Mouse (Mus musculus) forebrain, embryonic 13.5 days (tissue): ENCODE data around the gene Sec16b. TPM values are rescaled to one million over a fixed set of nuclear protein-coding genes. Genes with fewer than 3 reads are reported as not detected.

Experiments used
- ATAC-seq: fragments of 200-750 bp; cut with Nextera tagmentation; 2 replicates; pipeline ENCODE4 v1.8.0; 2017
- H3K27ac ChIP-seq: fragments of 300-500 bp; sonication (generic); 2 replicates; pipeline ENCODE4 v1.5.1; 2015; ENCODE audit warnings: inconsistent platforms, mild to moderate bottlenecking, moderate library complexity
- H3K27me3 ChIP-seq: fragments of 300-500 bp; sonication (generic); 2 replicates; pipeline ENCODE4 v1.6.1; 2015; ENCODE audit warnings: mild to moderate bottlenecking, inconsistent platforms
- H3K36me3 ChIP-seq: fragments of 300-500 bp; sonication (generic); 2 replicates; pipeline ENCODE4 v1.6.1; 2015; ENCODE audit warnings: mild to moderate bottlenecking, inconsistent platforms; ENCODE audit not compliant: poor library complexity, severe bottlenecking
- H3K4me1 ChIP-seq: fragments of 300-500 bp; sonication (generic); 2 replicates; pipeline ENCODE4 v1.6.1; 2015; ENCODE audit warnings: inconsistent platforms
- H3K4me2 ChIP-seq: fragments of 300-500 bp; sonication (generic); 2 replicates; pipeline ENCODE4 v1.6.1; 2015; ENCODE audit warnings: inconsistent platforms, mild to moderate bottlenecking, moderate library complexity
- H3K4me3 ChIP-seq: fragments of 300-500 bp; sonication (generic); 2 replicates; pipeline ENCODE4 v1.5.1; 2015; ENCODE audit warnings: mild to moderate bottlenecking, inconsistent platforms
- H3K9ac ChIP-seq: fragments of 300-500 bp; sonication (generic); 2 replicates; pipeline ENCODE4 v1.6.1; 2015; ENCODE audit warnings: mild to moderate bottlenecking, inconsistent platforms
- H3K9me3 ChIP-seq: fragments of 300-500 bp; sonication (generic); replicated peaks from 2 replicates; pipeline ENCODE4 v1.6.1; 2016; ENCODE audit warnings: inconsistent platforms
- WGBS: fragments of 180-500 bp; shearing (Covaris S2); methylation state at CpG from one replicate; pipeline ENCODE4 v1.1.7; 2015; 5-methylcytosine and 5-hydroxymethylcytosine counted together
- polyA plus RNA-seq: library from polyadenylated mRNA; unstranded; fragments of >200 nt; fragmentation: Nextera tagmentation; extraction: Ambion mirVana; gene quantifications from 2 replicates; pipeline ENCODE4 v1.2.1, GENCODE M21; 2015

The Sec16b gene
- polyA plus RNA-seq, 1 experiment from 2014 or later, result 0.23 TPM

DNA sequence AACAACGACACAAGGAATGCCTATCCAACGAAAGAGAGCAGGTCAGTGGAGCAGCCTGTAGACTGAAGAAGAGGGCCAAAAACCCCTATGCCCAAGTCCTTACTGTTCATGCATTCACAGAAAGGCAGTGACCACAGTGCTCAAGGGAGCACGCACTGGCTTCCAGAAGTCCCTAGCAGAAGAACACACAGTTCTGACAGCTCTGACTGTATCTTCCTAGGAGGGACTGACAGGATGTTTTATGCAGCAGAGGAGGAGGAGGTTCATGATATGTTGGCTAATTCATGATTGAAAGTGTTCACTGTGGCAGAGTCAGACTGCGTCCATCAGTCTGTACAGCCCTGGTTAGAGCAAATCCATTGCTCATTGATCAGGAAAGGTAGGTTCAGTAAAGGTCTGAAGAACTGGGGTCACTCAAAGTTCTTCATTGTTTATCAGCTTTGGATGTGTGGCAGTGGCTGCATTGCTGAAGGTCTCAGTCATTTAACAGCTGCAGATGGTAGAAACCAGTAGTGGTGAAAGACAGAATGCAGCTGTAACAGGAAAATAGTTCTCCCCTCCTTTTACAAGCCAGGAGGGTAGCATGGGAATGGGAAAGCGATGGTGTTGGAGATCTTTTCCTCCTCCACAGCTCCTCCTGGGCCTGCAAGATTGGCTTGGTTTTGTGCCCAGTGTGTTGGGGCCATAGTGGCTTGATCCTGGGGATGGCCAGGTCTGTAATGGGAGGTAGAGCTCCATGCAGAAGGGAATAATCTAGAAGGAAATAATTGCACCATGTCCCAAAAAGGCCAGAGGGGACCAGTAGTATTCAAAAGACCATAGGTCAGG, 62.9 kb downstream of the Sec16b start:
- Histone ChIP-seq H3K4me1 (peaks cover 3% of the 10 kb centered on the region; the same call in 1 of the 2 replicates), H3K9ac (no peak overlapping the region), H3K4me3 (no peak overlapping the region), H3K27ac (no peak overlapping the region), H3K9me3 (no peaks in the 10 kb centered on the region), H3K36me3 (no peaks in the 10 kb centered on the region), H3K4me2 (no peak overlapping the region), H3K27me3 (no peaks in the 10 kb centered on the region)
- ATAC-seq, result no peak
- WGBS, result 92% methylated on average over 5 of the region's 5 CpGs

DNA sequence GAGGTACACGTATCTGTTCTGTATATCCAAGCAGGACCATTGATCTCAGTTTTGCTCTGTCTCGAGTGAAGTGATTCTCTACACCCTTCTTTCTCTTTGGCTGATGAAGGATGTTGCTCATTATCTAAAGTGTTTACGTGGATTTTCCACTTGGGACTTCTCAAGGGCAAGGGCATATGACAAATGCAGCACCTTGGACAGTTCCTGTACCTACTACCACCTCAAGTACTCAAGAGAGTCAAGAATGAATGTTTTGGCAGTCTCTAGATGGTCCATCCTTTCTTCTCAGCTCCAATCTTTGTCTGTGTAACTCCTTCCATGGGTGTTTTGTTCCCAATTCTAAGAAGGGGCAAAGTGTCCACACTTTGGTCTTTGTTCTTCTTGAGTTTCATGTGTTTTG, 68.8 kb downstream of the Sec16b start:
- 87% methylated on average over 3 of the region's 3 CpGs for WGBS
- H3K4me2 ChIP-seq, result no peak overlapping the region
- no peak overlapping the region for H3K4me3 ChIP-seq
- no peaks in the 10 kb centered on the region for H3K4me1 ChIP-seq
- H3K27ac ChIP-seq, result no peak overlapping the region
- H3K27me3 ChIP-seq, result no peaks in the 10 kb centered on the region
- ATAC-seq, result no peak
- H3K36me3 ChIP-seq, result no peaks in the 10 kb centered on the region
- H3K9me3 ChIP-seq, result no peaks in the 10 kb centered on the region
- no peak overlapping the region for H3K9ac ChIP-seq

DNA sequence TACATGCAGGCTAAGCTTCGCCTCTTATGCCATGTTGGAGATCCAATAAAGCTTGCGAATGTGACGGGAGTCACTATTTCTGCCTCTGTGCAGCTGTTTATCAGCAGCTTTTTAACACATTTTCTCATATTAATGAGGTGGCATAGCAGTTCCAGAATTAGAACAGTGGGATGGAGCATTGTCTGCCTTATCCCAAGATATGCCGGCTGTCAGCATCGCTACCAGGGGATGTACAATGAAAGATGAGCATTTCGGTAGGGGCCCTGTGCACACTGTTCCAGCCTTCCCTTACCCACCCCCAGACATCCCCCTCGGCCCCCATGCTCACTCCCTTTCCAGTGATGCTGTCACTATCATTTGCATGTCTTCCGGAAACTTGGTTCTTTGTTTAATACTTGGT, 71.8 kb downstream of the Sec16b start:
- Histone ChIP-seq H3K4me1 (no peaks in the 10 kb centered on the region), H3K4me2 (no peak overlapping the region), H3K9me3 (no peaks in the 10 kb centered on the region), H3K4me3 (no peak overlapping the region), H3K27ac (no peak overlapping the region; the same call in 1 of the 2 replicates), H3K27me3 (no peaks in the 10 kb centered on the region), H3K36me3 (no peaks in the 10 kb centered on the region), H3K9ac (no peak overlapping the region)
- ATAC-seq, result no peak
- WGBS, result 88% methylated on average over 8 of the region's 8 CpGs

GRCm38 (mm10) chr1:157586556-157586955, 80.0 kb downstream of the Sec16b start:
- no peak overlapping the region for H3K4me3 ChIP-seq
- H3K9me3 ChIP-seq, result no peaks in the 10 kb centered on the region
- no peaks in the 10 kb centered on the region for H3K36me3 ChIP-seq
- H3K9ac ChIP-seq, result no peak overlapping the region
- no peak overlapping the region for H3K4me2 ChIP-seq
- no peak for ATAC-seq
- no peak overlapping the region for H3K27ac ChIP-seq
- H3K27me3 ChIP-seq, result no peaks in the 10 kb centered on the region
- H3K4me1 ChIP-seq, result no peaks in the 10 kb centered on the region
- 79% methylated on average over 5 of the region's 5 CpGs for WGBS

- Histone ChIP-seq H3K4me3 (no peak overlapping the region), H3K4me1 (peaks cover 13% of the 10 kb centered on the region), H3K36me3 (no peaks in the 10 kb centered on the region), H3K27me3 (no peaks in the 10 kb centered on the region), H3K4me2 (no peak overlapping the region), H3K9me3 (no peaks in the 10 kb centered on the region), H3K9ac (no peak overlapping the region), H3K27ac (no peak overlapping the region)
- no peak for ATAC-seq
- 41% methylated on average over 2 of the region's 2 CpGs for WGBS
These were observed 85.5 kb downstream of the Sec16b start for GRCm38 (mm10) chr1:157592039-157592438.

- Histone ChIP-seq H3K27me3 (no peaks in the 10 kb centered on the region), H3K9ac (no peak overlapping the region), H3K4me2 (no peak overlapping the region), H3K36me3 (no peaks in the 10 kb centered on the region), H3K9me3 (no peaks in the 10 kb centered on the region), H3K4me3 (no peak overlapping the region), H3K4me1 (peaks cover 13% of the 10 kb centered on the region), H3K27ac (no peak overlapping the region)
- WGBS, result 84% methylated on average over 5 of the region's 5 CpGs
- ATAC-seq, result no peak
These were observed 88.0 kb downstream of the Sec16b start for GRCm38 (mm10) chr1:157594561-157594960.

GRCm38 (mm10) chr1:157595165-157595564, 88.6 kb downstream of the Sec16b start:
- H3K27ac ChIP-seq, result no peak overlapping the region
- no peaks in the 10 kb centered on the region for H3K27me3 ChIP-seq
- H3K36me3 ChIP-seq, result no peaks in the 10 kb centered on the region
- H3K9me3 ChIP-seq, result no peaks in the 10 kb centered on the region
- no peak for ATAC-seq
- WGBS, result 47% methylated on average over 9 of the region's 9 CpGs
- H3K4me2 ChIP-seq, result no peak overlapping the region
- no peak overlapping the region for H3K4me3 ChIP-seq
- H3K4me1 ChIP-seq, result peaks cover 13% of the 10 kb centered on the region
- no peak overlapping the region for H3K9ac ChIP-seq

- Histone ChIP-seq H3K4me1 (0 out of 2 replicates have a peak, but pooled peaks cover 8% of the 10 kb centered on the region), H3K27me3 (no peaks in the 10 kb centered on the region), H3K9ac (no peak overlapping the region), H3K36me3 (no peaks in the 10 kb centered on the region), H3K4me3 (no peak overlapping the region), H3K4me2 (no peak overlapping the region), H3K9me3 (no peaks in the 10 kb centered on the region), H3K27ac (no peak overlapping the region)
- no peak for ATAC-seq
- WGBS, result 86% methylated on average over 5 of the region's 5 CpGs
These were observed 98.0 kb downstream of the Sec16b start for GRCm38 (mm10) chr1:157604513-157604912.

Other genes starting within 250 kb of the Sec16b start
- 31.0 and 33.7 TPM in 2 replicates for gene Rasal2, start 94.1 kb upstream of the Sec16b start, polyA plus RNA-seq
- 5.8 and 6.6 TPM in 2 replicates for gene Cryzl2, start 48.2 kb upstream of the Sec16b start, polyA plus RNA-seq